Mouse (Mus musculus) adrenal gland, postnatal 14 days (tissue): Measurements from ENCODE around the gene Ndufaf3. TPM values are rescaled to one million over a fixed set of nuclear protein-coding genes. Genes with fewer than 3 reads are reported as not detected.

Experiments used
- DNase-seq: peaks from one replicate; pipeline ENCODE4 v3.0.0; 2021; ENCODE audit warnings: mixed read lengths
- total RNA-seq: library from RNA; stranded (reverse); gene quantifications from 2 replicates; pipeline ENCODE4 v1.2.3, GENCODE M21; 2021

The Ndufaf3 gene
- total RNA-seq, 1 experiment from 2014 or later, result 55.5 TPM

DNA sequence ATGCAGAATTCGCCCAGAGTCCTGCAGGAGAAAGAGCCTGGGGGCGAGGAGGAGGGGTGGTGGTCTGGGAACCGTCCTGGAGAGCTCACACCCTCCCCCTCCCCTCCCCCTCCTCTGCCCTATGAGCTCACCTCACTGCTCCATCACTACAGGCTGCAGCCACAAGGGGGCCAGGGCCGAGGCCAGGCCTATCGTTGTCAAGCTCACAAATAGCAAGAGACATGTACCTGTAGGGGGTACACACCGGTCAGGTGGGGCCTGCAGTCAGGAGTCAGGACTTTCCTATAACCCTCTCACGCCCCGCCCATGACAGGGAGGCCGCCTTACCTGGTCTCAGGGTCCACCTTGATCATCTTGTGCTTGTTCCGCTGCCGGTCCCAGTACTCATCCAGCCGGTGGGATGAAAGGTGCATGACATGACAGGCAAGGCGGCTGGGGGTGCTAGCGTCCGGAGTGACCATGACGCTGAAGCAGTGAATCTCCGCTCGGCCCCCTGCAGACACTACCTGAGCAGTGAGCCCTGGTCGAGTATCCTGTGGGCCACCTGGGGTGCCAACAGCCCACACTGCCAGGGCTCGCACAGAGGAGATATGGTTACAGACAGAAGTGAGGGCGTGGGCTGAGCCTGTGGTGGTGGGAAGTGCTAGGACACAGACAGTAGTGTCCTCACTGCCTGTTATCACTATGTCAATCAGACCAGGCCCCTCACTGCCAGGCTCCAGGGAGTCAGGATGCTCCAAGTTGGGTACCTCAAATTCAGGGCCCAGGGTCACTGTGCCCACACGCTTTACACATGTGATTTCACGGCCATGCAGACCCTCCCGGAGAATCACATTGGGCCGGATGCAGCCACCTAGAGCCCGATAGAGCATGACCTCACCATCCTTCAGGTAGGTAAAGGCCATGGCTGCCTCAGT lies 6.8 kb upstream of the Ndufaf3 start:
- DNase-seq, result peak; percentile 89

DNA sequence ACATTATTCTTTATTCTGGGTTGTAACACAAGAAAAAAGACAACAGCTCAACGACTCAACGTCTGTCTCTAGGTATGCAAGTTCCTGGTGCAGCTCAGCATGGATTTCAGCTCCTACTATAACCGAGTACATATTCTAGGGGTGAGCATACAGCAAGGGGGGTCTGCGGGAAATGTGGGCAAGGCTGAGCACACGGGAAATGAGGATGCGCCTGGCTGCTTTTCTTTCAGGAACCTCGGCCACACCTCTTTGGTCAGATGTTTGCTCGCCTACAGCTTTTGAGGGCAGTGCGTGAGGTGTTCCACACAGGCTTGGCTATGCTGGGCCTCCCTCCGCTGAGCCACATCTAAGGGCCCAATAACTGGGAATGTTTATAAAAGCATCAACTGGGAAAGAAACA lies 5.1 kb upstream of the Ndufaf3 start:
- DNase-seq, result no peak

DNA sequence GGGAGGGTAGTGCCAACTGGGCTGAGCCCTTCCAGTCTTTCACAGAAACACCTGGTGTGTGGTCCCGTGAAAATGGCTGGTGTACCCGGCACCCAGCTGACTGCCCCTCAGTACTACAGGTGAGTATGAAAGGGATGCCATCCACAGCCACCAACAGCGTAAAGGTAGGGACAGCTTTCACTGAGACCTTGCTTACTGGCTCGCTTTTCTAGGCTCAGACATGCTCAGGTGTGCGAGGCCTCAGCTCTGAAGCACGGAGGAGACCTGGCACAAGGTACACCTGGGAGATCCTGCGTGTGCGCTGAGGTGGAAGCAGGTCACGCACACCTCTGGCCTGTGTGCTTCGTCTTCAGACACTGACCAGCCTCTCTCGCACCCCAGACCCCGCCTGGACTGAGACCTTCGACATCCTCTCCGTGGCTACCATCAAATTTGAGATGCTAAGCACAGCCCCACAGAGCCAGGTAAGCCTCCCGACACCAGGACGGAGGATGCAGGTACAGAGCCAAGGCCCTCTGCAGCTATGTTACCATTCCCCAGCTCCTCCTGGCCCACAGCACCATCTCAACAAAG lies 4.3 kb upstream of the Ndufaf3 start:
- no peak for DNase-seq

DNA sequence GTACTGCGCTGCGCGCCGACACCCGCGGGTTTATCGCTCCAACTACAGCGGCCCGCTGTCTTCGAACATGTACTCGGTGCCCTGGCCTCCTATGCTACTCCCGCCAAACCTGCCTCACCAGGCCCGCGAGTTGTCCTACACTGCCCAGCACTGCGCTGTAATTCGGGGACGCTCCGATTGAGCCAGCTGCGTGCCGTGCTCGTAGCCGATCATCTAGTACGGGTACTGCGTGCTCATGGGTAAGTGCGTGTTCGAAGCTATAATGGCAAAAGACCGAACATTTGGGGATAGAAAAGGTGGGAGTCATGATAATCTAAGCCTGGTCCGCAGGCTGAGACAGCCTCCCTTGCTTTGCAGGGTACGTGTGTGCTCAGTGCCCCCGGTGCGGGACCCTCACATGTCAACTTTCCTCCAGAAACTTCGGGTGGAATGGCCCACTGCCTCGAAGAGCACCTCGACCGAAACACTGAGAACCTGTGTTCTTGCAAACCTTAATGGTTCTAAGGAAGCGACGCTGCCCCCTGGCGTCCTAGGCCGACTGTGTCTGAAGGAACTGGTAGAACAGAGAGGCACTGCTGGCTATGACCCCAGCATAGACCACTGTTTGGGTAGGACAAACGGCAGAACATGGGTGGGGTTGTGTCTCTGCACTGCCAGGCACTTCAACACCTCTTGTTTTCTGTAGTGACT lies 3.1 kb upstream of the Ndufaf3 start:
- DNase-seq, result peak; percentile 91

DNA sequence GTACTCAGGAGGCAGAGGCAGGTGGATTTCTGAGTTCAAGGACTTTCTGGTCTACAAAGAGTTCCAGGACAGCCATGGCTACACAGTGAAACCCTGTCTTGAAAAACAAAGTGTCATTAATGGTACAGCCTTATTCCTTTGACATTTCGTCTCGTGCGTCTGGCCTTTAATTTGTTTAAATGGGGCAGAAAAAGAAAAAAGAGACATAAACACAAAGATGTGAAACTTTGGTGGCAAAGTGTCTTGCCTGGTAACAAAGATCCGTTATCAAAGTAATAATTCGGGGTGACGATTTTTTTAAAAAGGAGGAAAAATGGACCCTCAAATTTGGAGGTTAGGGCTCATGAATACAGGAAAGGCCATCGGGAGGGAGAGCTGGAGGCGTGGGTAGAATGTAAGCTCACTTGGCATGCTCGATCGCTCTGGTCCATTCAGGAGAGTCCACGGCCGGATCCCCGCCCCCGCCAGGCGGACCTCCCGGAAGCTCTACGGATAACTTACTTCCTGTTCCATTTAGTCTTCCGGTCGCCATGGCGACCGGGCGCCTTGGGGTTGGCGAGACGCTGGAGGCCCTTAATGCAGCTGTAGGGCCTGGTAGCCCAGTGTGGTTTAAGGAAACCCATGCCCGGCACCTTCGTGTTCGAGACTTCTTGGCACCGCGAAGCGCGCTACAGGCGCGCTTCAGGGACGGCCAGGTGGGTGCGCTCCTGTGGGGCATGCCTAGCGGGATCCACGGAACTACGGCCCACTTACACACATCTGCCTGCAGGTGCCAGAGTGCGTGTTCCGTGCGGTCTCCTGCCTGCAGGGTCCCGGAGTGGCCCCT lies 2.4 kb upstream of the Ndufaf3 start, which contains the start of gene Dalrd3:
Gene Dalrd3, plus strand, starts transcription at position 506 of the 826 bp plus-strand sequence.
- DNase-seq, result peak; percentile 96

DNA sequence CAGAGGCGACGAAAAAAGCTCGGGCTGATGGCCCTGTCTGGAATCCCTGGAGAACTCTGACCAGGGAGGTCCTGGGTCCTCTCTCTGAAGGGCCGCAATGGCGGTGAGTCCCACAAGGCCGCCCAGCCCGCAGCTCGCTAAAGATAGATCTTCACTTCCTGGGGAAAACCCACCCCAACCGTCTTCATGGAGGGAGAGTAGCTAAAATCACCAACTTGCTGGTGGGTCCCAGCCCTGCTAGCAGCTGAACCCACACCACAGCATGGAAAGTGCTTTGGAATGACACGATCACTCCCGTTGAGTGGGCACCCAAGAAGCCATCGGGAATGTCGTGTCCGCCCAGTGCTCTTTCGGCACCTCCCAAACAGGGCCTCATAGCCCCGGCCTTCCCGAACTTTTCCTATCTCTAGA lies 1.3 kb upstream of the Ndufaf3 start:
- DNase-seq, result no peak

DNA sequence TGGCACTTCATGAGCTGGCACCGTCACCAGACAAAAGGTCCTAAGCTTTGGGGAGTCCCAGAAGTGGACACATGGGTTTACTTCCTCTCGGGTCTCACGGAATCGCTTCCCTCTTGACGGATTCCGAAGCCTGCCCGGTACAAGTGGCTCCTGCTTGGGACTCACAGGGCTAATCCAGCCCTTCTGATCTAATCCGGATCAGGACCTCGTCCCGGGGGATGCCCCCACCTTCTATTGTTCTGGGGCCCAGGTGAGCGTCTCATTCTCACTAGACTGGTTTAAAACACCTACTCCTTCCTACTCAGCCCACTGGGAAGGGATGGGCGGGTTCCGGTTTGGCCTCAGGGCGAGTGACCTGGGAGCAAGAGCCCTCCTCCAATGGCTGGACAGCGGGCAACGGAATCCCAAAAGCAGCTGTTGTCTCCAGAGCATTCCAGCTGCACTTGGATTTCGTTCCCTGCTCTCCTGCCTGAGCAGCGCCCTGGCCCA lies 741 bp upstream of the Ndufaf3 start:
- DNase-seq, result peak; percentile 49

DNA sequence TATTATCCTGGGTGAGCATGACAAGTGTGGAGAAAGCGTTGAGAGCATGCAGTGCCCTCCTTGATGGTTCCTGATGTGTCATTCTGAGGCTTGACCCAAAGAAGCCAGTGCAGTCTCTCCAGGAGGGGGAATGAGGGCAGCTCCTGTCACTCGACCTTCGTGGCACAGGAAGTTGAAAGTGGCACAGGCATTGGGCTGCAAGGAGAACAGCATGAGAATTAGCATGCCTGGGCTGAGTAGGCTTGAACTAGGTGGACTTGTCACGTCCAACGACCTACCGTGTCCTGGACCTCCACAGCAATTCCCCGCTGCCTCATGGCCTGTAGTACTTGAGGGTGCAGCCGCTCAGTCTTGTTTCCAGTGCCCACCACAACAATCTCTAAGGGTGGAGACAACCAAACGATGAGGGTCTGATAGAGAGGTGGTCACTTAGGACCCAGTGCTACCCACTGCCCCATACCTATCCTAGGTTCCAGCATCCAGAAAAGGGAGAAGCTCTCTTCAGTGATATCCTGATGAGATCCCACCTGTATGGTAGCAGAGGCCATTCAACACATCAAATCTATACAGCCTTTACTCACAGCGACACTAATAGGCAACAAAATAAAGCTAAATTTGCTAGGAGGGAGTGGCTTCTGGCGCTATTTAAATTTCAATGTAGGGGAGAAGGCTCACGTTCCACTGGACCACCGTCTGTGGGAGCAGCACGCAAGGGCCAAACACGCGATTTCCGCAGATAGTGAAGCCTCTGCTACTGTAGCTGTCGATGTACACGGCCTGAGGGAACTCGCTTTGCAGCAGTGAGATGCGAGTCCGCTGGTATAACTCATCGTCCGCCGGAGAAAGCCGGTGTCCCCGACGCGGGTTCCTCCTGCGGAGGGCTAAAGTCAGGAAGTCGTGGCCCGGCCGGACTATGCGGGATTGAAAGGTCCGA lies 1.1 kb downstream of the Ndufaf3 start:
- DNase-seq, result peak; percentile 52

DNA sequence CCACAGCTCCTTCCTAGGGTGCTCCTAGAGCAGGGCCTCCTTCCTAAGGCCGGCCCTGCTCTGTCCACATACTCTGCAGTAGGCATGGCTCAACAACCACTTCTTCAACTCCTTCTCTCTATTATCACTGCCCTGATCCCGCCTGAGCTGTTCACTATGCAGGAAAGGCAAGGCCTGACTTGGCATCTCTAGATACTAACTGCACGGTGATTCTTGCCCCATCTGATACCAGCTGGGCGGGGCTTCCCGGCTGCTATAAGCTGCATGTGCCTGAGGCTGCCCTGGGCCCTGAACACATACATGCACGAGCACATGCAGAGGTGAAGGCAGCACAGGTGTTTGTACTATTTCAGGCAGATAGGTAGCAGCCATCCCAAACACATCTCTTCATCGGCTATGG lies 3.1 kb downstream of the Ndufaf3 start:
- no peak for DNase-seq

DNA sequence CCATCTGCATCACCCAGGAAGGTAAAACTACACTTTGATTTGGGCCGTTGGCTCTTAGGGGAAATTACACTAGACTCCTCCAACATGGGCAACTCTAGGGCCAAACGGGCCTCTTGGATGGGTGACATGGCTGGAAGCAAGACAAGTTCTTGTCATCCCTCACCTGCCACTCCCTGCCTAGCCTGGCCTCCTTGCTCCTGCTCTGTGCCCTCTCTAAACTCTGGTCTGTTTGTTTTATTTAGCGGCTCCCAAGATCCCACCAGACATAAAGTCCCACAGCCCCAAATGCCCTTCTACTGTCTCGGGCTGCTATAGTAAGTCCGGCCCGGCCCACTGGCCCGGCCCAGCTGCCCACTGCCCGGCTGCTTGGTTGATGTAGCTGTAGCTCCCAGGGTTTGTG lies 3.6 kb downstream of the Ndufaf3 start:
- DNase-seq, result no peak

DNA sequence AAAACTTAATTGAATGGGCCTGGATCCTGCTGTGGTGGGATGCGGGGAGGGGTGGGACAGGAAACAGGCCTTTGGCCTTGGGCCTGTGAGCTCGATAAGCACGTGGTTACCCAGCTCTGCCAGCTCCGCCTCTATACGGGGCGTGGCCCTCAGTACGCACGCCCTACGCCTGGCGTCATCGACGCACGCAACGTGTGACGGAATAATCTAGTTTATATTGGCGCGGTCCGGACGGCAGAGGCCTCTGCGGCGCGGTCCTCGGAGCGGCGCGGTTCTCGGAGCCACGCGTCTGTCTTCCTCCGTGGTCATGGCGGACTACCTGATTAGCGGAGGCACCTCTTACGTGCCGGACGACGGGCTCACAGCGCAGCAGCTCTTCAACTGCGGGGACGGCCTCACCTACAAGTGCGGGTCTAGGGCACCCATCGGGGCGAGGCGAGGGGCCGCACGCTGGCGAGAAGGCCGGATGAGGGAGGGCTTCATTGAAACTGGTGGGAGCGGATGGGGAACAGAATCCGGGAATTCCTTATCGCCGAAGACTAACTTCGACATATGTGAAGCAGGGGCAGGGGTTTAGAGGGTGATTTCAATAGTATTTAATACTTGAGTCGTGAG lies 6.9 kb downstream of the Ndufaf3 start, which contains the start of gene Impdh2:
Gene Impdh2, plus strand, starts transcription at position 60 of the 615 bp plus-strand sequence.
- DNase-seq, result peak; percentile 97

DNA sequence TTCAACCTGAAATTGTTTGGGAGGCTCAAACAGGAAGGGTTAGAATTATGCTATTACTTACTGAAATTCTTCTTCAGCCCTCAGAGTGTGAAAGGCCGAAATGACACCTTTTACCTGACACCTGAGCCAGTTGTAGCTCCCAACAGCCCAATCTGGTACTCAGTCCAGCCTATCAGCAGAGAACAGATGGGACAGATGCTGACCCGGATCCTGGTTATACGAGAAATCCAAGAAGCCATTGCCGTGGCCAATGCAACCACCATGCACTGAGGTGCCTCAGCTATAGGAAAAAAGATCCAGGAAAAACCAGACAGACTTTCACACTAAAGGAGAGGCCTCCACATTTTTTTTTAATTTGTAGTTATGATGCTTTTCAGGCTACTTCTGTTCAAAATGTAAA lies 8.1 kb downstream of the Ndufaf3 start:
- DNase-seq, result no peak

DNA sequence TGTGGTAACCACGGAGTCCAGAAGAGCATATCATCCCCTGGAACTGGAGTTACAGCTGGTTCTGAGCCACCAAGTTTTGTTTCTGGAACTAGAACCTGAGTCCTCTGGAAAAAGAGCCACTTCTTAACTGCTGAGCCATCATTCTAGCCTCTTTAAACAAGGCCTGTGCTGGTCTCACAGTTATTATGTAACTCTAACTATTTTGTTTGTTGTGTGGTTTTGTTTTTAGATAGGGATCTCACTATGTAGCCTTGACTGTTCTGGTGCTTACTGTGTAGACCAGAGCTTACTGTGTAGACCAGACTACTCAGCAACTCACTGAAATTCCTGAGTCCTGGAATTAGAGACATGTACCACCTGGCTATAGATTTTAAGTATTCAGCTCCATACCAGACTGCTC lies 20.4 kb downstream of the Ndufaf3 start:
- no peak for DNase-seq

DNA sequence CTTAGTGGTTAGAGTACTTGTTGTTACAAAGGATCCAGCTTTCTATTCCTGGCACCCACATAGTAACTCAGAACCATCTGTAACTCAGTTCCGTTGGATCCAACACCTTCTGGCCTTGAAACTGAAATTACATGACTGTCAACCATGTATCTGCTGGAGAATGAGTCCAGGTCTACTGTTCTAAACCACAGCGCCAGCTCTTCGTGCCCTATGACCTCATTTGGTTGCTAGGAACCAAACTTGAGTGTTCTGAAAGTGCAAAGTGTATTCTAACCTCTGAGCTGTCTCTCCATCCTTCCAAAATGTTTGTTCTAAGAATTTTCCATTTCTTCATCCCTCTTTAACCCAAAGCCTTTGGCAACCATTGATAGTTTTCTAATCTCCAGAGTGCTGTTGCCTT lies 21.2 kb downstream of the Ndufaf3 start:
- DNase-seq, result no peak

DNA sequence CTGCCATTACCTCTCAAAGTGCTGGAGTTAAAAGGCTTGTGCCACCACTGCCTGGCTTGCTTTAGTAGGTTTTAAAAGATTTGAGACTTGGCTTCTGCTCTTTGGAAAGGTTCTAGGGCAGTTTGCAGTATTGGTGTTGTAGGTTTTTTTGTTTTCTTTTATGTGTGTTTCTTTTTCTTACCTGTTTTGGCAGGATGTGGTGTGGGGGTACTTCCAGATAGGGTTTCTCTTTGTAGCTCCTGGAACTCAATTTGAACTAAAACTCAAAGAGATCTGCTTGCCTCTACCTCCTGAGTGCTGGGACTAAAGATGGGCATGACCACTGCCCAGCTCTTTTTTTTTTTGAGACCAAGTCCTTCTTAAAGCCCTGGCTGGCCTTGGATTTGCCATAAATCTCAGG lies 26.4 kb downstream of the Ndufaf3 start:
- no peak for DNase-seq

DNA sequence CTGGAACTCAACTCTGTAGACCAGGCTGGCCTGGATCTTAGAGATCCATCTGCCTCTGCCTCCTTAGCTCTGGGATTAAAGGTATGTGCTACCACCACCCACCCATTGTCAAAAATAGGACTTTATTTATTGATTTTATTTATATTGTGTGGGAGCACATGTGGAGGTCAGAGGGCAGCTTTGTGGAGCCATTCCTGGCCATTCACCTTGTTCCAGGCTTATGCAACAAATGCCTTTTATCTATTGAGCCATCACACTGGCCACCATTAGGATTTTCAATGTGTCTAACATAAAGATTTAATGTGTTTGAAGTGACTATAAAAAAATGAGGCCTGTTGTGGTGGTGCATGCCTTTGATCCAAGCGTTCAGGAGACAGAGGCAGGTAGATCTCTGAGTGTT lies 35.7 kb downstream of the Ndufaf3 start:
- DNase-seq, result no peak

DNA sequence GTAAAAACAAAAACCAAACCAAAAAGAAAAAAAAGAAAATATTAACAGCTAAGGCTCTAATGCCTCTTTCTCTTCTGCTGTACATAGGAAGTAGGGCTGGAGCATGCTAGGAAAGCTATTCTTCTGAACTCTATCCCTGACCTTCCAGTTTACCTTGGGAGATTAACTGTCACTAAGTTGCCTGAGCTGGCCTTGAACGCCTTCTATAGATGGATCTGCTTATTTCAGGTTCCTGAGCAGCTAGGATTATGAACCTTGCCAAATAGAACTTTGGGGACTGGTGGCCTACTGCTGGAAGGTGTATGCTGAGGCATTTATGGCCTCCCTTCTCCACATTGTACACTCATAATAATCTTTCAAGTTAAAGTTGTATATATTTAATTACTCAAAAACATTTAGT lies 36.3 kb downstream of the Ndufaf3 start:
- DNase-seq, result no peak

DNA sequence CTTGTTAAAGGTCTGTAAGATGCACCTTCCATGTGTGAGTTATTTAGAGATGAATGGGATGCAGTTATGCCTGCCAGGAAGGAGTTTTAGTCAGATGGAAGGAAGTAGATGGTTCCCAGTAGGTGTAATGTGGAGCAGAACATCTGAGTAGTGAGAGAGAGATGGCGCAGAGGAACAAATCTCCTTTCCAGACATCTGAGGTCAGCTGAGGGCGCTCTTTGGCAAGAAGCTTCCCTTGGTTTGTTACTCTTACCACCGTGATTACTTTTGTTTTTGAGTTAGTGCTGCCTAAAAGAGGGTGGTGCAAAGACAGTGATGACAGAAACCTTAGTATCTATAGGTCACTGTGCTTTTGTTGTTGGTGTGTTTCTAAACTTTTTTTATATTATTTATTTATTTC lies 41.8 kb downstream of the Ndufaf3 start:
- peak; percentile 53 for DNase-seq

DNA sequence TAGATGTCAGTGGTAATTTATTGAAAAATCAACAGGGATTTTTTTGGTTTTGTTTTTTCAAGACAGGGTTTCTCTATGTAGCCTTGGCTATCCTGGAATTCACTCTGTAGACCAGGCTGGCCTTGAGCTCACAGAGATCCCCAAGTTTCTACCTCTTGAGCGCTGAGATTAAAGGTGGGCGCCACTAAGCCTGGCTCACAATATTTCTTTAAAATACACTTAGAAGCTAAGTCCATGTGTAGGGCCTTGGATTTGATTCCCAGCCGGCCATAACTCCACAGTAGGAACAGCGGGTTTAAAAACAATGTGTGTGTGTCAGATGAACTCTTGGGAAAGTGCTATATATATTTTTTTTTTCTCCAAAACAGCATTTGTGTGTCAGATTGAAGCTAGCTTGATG lies 43.9 kb downstream of the Ndufaf3 start:
- no peak for DNase-seq

DNA sequence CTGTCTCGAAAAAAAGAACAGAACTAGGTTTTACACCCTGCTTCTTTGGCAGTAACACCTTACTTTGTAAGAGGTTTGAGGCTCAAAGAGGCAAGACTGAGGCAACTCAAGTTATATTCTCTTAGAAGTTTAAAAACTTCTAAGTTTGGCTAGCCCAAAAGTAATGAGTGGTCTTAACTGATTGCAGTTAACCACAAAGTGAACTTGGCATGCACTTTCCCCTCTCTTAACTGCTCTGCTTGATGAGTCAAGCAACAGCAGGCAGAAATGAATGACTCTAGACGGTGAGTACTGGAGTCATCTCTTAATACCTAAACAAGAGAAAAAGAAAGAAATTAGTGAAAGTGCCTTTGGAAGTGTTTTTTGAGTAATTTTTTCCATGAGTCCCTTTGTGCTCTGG lies 45.6 kb downstream of the Ndufaf3 start:
- DNase-seq, result no peak
